Mouse (Mus musculus) MEL (cell line): ENCODE measurements at regions not wholly inside any gene's neighbourhood (a gene's known extent, or its start where the extent isn't known, plus 50 kb on each side); places are given as distances from the start of the nearest gene placed in this dataset.
"Not testable (repeated sequence)": the region's sequence is repeated elsewhere in the genome, so short reads cannot be mapped to it uniquely, and the experiment has no call there.

Source experiments
- DNase-seq: peaks from one replicate; pipeline ENCODE4 v3.0.0; 2011; ENCODE audit warnings: low read depth, low spot score
- H3K27ac ChIP-seq: 2 replicates; pipeline ENCODE4 v1.5.1; 2012; ENCODE audit warnings: low read depth, mild to moderate bottlenecking, control low read depth, low read length, moderate library complexity; ENCODE audit not compliant: control insufficient read depth
- H3K27me3 ChIP-seq, 2 experiments: fragments of 150-350 bp in 1 of 2; sonication (generic) in 1 of 2; 2 replicates each; pipeline ENCODE4 v1.6.1; 2012; ENCODE audit warnings: low read length in 2 of 2, mild to moderate bottlenecking in 2 of 2, improper control_type of control experiment in 1 of 2, moderate library complexity in 1 of 2; ENCODE audit not compliant: insufficient read depth in 2 of 2, control insufficient read depth in 1 of 2
- H3K36me3 ChIP-seq, 2 experiments: 2 replicates each; pipeline ENCODE4 v1.6.1; 2012 to 2014; ENCODE audit warnings: low read length in 2 of 2, improper control_type of control experiment in 1 of 2, inconsistent platforms in 1 of 2, mild to moderate bottlenecking in 1 of 2; ENCODE audit not compliant: insufficient read depth in 2 of 2, control insufficient read depth in 1 of 2
- H3K4me1 ChIP-seq, 2 experiments: fragments of 150-350 bp in 1 of 2; sonication (generic) in 1 of 2; 2 replicates each; pipeline ENCODE4 v1.6.1; 2012; ENCODE audit warnings: low read length in 2 of 2, improper control_type of control experiment in 1 of 2, mild to moderate bottlenecking in 1 of 2; ENCODE audit not compliant: insufficient read depth in 2 of 2, control insufficient read depth in 1 of 2
- H3K4me3 ChIP-seq, 2 experiments: fragments of 150-350 bp in 1 of 2; sonication (generic) in 1 of 2; 2 replicates each; pipeline ENCODE4 v1.5.1; 2012; ENCODE audit warnings: low read depth in 2 of 2, low read length in 2 of 2, mild to moderate bottlenecking in 2 of 2, moderate library complexity in 2 of 2, control low read depth in 1 of 2, improper control_type of control experiment in 1 of 2; ENCODE audit not compliant: control insufficient read depth in 1 of 2, insufficient read depth in 1 of 2
- H3K79me2 ChIP-seq: 2 replicates; pipeline ENCODE4 v1.6.1; 2012; ENCODE audit warnings: mild to moderate bottlenecking, low read length, moderate library complexity; ENCODE audit not compliant: control insufficient read depth, poor library complexity, insufficient read depth
- H3K9ac ChIP-seq: 2 replicates; pipeline ENCODE4 v1.6.1; 2012; ENCODE audit warnings: low read depth, mild to moderate bottlenecking, control low read depth, low read length, moderate library complexity; ENCODE audit not compliant: control insufficient read depth, poor library complexity, severe bottlenecking
- H3K9me3 ChIP-seq: fragments of 150-350 bp; sonication (generic); replicated peaks from 2 replicates; pipeline ENCODE4 v1.6.1; 2012; ENCODE audit warnings: mild to moderate bottlenecking, low read length, improper control_type of control experiment, moderate library complexity; ENCODE audit not compliant: insufficient read depth
- BHLHE40 ChIP-seq: IDR thresholded peaks from 2 replicates; pipeline ENCODE4 v1.6.1; 2012; ENCODE audit warnings: low read depth, mild to moderate bottlenecking, inconsistent platforms, low read length, improper control_type of control experiment, borderline replicate concordance
- CHD1 ChIP-seq: IDR thresholded peaks from 2 replicates; pipeline ENCODE4 v1.6.1; 2012; ENCODE audit warnings: low read depth, mild to moderate bottlenecking, inconsistent platforms, low read length, improper control_type of control experiment
- CHD2 ChIP-seq: IDR thresholded peaks from 2 replicates; pipeline ENCODE4 v1.6.1; 2011; ENCODE audit warnings: low read length, improper control_type of control experiment
- E2F4 ChIP-seq: IDR thresholded peaks from 2 replicates; pipeline ENCODE4 v1.6.1; 2011; ENCODE audit warnings: low read depth, low read length, improper control_type of control experiment, borderline replicate concordance
- EP300 ChIP-seq, 2 experiments: IDR thresholded peaks; 2 replicates each; pipeline ENCODE4 v1.6.1; 2011; ENCODE audit warnings: improper control_type of control experiment in 2 of 2, low read length in 2 of 2, low read depth in 1 of 2, mild to moderate bottlenecking in 1 of 2
- ETS1 ChIP-seq: IDR thresholded peaks from 2 replicates; pipeline ENCODE4 v1.6.1; 2012; ENCODE audit warnings: low read depth, mild to moderate bottlenecking, inconsistent platforms, low read length, improper control_type of control experiment, moderate library complexity
- GATA1 ChIP-seq: IDR thresholded peaks from 2 replicates; pipeline ENCODE4 v1.6.1; 2011; ENCODE audit warnings: low read depth, low read length, improper control_type of control experiment
- HCFC1 ChIP-seq: IDR thresholded peaks from 2 replicates; pipeline ENCODE4 v1.6.1; 2012; ENCODE audit warnings: low read depth, mild to moderate bottlenecking, inconsistent platforms, low read length, improper control_type of control experiment, moderate library complexity
- MAX ChIP-seq: IDR thresholded peaks from 2 replicates; pipeline ENCODE4 v1.6.1; 2011; ENCODE audit warnings: low read length, improper control_type of control experiment
- MEF2A ChIP-seq: IDR thresholded peaks from 2 replicates; pipeline ENCODE4 v1.6.1; 2014; ENCODE audit warnings: low read depth, mild to moderate bottlenecking, inconsistent platforms, low read length, improper control_type of control experiment; ENCODE audit not compliant: poor library complexity, insufficient replicate concordance, severe bottlenecking; ENCODE audit errors: extremely low read depth
- MXI1 ChIP-seq: IDR thresholded peaks from 2 replicates; pipeline ENCODE4 v1.6.1; 2011; ENCODE audit warnings: mild to moderate bottlenecking, low read depth, low read length, improper control_type of control experiment
- NELFE ChIP-seq: IDR thresholded peaks from 2 replicates; pipeline ENCODE4 v1.6.1; 2011; ENCODE audit warnings: low read depth, low read length, improper control_type of control experiment
- NRF1 ChIP-seq: IDR thresholded peaks from 2 replicates; pipeline ENCODE4 v1.6.1; 2014; ENCODE audit warnings: low read depth, mild to moderate bottlenecking, inconsistent platforms, low read length, improper control_type of control experiment, moderate library complexity; ENCODE audit not compliant: poor library complexity, insufficient read depth, severe bottlenecking
- POLR2A ChIP-seq, 2 experiments: IDR thresholded peaks; 2 replicates each; pipeline ENCODE4 v1.6.1; 2011 to 2012; ENCODE audit warnings: low read length in 2 of 2, mild to moderate bottlenecking in 2 of 2, control low read depth in 1 of 2, improper control_type of control experiment in 1 of 2, low read depth in 1 of 2, moderate library complexity in 1 of 2; ENCODE audit not compliant: control insufficient read depth in 1 of 2, insufficient read depth in 1 of 2, poor library complexity in 1 of 2
- RAD21 ChIP-seq: IDR thresholded peaks from 2 replicates; pipeline ENCODE4 v1.6.1; 2011; ENCODE audit warnings: mild to moderate bottlenecking, low read depth, low read length, improper control_type of control experiment
- RCOR1 ChIP-seq: IDR thresholded peaks from 2 replicates; pipeline ENCODE4 v1.6.1; 2012; ENCODE audit warnings: low read depth, mild to moderate bottlenecking, inconsistent platforms, low read length, improper control_type of control experiment
- SIN3A ChIP-seq: IDR thresholded peaks from 2 replicates; pipeline ENCODE4 v1.6.1; 2012; ENCODE audit warnings: low read length, improper control_type of control experiment, inconsistent platforms
- SMC3 ChIP-seq: IDR thresholded peaks from 2 replicates; pipeline ENCODE4 v1.6.1; 2011; ENCODE audit warnings: low read depth, low read length, improper control_type of control experiment
- TAL1 ChIP-seq: IDR thresholded peaks from 2 replicates; pipeline ENCODE4 v1.6.1; 2012; ENCODE audit warnings: mild to moderate bottlenecking, inconsistent platforms, low read length, moderate library complexity, mixed read lengths
- TBP ChIP-seq: IDR thresholded peaks from 2 replicates; pipeline ENCODE4 v1.8.0; 2011; ENCODE audit warnings: low read depth, low read length, improper control_type of control experiment
- UBTF ChIP-seq: IDR thresholded peaks from 2 replicates; pipeline ENCODE4 v1.6.1; 2012; ENCODE audit warnings: low read depth, mild to moderate bottlenecking, inconsistent platforms, low read length, improper control_type of control experiment, moderate library complexity, borderline replicate concordance; ENCODE audit not compliant: insufficient read depth
- ZKSCAN1 ChIP-seq: IDR thresholded peaks from 2 replicates; pipeline ENCODE4 v1.6.1; 2012; ENCODE audit warnings: low read depth, mild to moderate bottlenecking, inconsistent platforms, low read length, improper control_type of control experiment, moderate library complexity
- ZMIZ1 ChIP-seq: IDR thresholded peaks from 2 replicates; pipeline ENCODE4 v1.6.1; 2012; ENCODE audit warnings: low read depth, mild to moderate bottlenecking, inconsistent platforms, low read length, improper control_type of control experiment, moderate library complexity
- ZNF384 ChIP-seq: IDR thresholded peaks from 2 replicates; pipeline ENCODE4 v1.6.1; 2012; ENCODE audit warnings: low read depth, mild to moderate bottlenecking, inconsistent platforms, low read length, improper control_type of control experiment

DNA sequence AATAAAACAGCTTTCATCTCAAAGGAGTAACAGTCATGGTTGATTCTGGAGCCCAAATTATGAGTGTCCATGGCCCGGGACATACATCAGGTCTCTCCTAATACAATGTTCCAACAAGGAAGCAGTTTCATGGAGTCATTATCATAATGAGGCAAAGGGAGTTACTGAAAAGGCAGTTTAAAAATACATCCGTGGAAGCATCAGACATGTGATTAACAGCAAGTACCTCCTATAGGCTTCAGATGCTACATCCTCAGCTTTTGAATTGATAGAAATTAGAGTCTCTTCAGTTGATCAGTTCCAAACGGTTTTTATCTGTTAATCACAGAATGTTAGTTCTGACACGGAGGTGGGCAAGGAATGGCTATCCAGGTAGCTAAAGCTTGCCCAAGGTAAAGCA is 110.5 kb downstream of the Rchy1 start (continued):
- TF ChIP-seq BHLHE40: no peak
- TF ChIP-seq POLR2A (IDR thresholded peaks at IDR 0.05; ENCODE audit: control insufficient read depth in 1 of 2, insufficient read depth in 1 of 2, low read depth in 1 of 2, low read length in 2 of 2, poor library complexity in 1 of 2): no peak
- TF ChIP-seq ETS1: no peak
- TF ChIP-seq RCOR1: no peak
- no peak for TF ChIP-seq SMC3
- TF ChIP-seq CHD2: no peak
- TF ChIP-seq MAX: peak; percentile 41; the same call in 1 of the 2 replicates
- TF ChIP-seq E2F4: no peak
- TF ChIP-seq EP300 (IDR thresholded peaks at IDR 0.05; ENCODE audit: low read depth in 1 of 2, low read length in 2 of 2): peak; percentile 43 to 50
- TF ChIP-seq CHD1: no peak
- TF ChIP-seq ZKSCAN1: no peak
- TF ChIP-seq UBTF: no peak
- no peak for TF ChIP-seq NRF1
- TF ChIP-seq MEF2A: no peak
- TF ChIP-seq HCFC1: no peak
- peak; percentile 39; the same call in 1 of the 2 replicates for TF ChIP-seq ZNF384
- no peak for TF ChIP-seq RAD21
- TF ChIP-seq ZMIZ1: no peak

DNA sequence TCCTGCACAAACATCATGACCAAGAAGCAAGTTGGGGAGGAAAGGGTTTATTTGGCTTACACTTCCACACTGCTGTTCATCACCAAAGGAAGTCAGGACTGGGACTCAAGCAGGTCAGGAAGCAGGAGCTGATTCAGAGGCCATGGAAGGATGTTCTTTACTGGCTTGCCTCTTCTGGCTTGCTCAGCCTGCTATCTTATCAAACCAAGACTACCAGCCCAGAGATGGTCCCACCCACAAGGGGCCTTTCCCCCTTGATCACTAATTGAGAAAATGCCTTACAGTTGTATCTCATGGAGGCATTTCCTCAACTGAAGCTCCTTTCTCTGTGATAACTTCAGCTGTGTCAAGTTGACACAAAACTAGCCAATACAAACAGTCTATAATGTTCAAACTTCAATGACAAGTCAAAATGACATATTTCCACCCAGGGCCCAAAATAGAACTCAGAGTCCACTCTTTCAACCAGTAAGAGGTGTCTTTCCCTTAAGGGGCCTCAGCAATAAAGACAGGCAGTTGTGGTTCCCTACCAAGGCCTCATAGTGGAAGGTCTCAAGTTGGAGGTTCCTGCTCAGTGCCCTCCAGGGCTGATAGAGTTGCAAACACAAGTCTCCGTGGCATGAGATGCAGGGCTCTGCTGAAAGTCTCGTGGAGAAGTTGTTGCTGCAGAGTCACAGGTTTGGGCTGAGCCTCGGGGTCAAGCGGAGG is 111.9 kb downstream of the Rchy1 start:
- not testable (repeated sequence) for H3K27me3 ChIP-seq, H3K9me3 ChIP-seq
- Histone ChIP-seq H3K9ac (peak overlapping the region; percentile 90), H3K27ac (peak overlapping the region; percentile 99), H3K36me3 (peaks cover 0 to 59% of the 10 kb centered on the region in 2 experiments; a peak in 3 of 4 replicates), H3K4me1 (peaks cover 5 to 44% of the 10 kb centered on the region in 2 experiments), H3K4me3 (peak overlapping the region; percentile 78 to 89), H3K79me2 (peaks cover 38% of the 10 kb centered on the region)
- peak; percentile 77 for TF ChIP-seq ETS1
- 0 out of 2 replicates have a peak, but pooled peaks have one; percentile 54 for TF ChIP-seq ZMIZ1
- TF ChIP-seq GATA1: peak; percentile 43; the same call in 1 of the 2 replicates
- TF ChIP-seq MAX: 0 out of 2 replicates have a peak, but pooled peaks have one; percentile 16
- 0 out of 2 replicates have a peak, but pooled peaks have one; percentile 90 for TF ChIP-seq CHD1
- TF ChIP-seq POLR2A (IDR thresholded peaks at IDR 0.05; ENCODE audit: control insufficient read depth in 1 of 2, insufficient read depth in 1 of 2, low read depth in 1 of 2, low read length in 2 of 2, poor library complexity in 1 of 2): peak in 1 of 2 experiments; percentile 63; a peak in 2 of 4 replicates
- 0 out of 2 replicates have a peak, but pooled peaks have one; percentile 13 for TF ChIP-seq BHLHE40
- TF ChIP-seq TBP: peak; percentile 64
- TF ChIP-seq SIN3A: peak; percentile 44
- peak; percentile 48; the same call in 1 of the 2 replicates for TF ChIP-seq NELFE
- TF ChIP-seq MXI1: peak; percentile 37; the same call in 1 of the 2 replicates
- TF ChIP-seq TAL1: peak; percentile 14
- peak; percentile 39 to 60 for TF ChIP-seq EP300 (IDR thresholded peaks at IDR 0.05; ENCODE audit: low read depth in 1 of 2, low read length in 2 of 2)
- DNase-seq: peak; percentile 91
